Mouse (Mus musculus) embryonic fibroblast, embryonic 13.5 days (primary cell): ENCODE results near the gene Mrps21.

Experiments used
- CTCF ChIP-seq: IDR thresholded peaks from 2 replicates; pipeline ENCODE4 v1.5.1; 2011; ENCODE audit warnings: mild to moderate bottlenecking, control low read depth, low read length, moderate library complexity, borderline replicate concordance; ENCODE audit not compliant: insufficient read depth
- POLR2A ChIP-seq: IDR thresholded peaks from 2 replicates; pipeline ENCODE4 v1.6.1; 2011; ENCODE audit warnings: low read depth, mild to moderate bottlenecking, control low read depth, low read length, moderate library complexity

- peak; percentile 57 for TF ChIP-seq POLR2A
- no peak for TF ChIP-seq CTCF
Observed at GRCm38 (mm10) chr3:95818026-95818511, 53.2 kb downstream of the Mrps21 start.
